ENCODE assay signal across 13 mouse cellular contexts in genomic region chr12:5239451-5240245, GRCm38 (mm10).
DNase-seq lines count a peak whose midpoint lies in the region; ATAC-seq lines count a peak whose summit lies in the region.
"Had no signal": no experiment of that assay in that cellular context is flagged by ENCODE, and none has a peak within 500 bp of the region (broad histone marks: within the 10 kb centered on the region; RNA-seq: fewer than 3 reads in every experiment).

No protein-coding gene starts in this region.

- no peak overlapping the region for H3K9ac ChIP-seq in embryonic facial prominence, embryonic 12.5 days
- no peak overlapping the region for H3K9ac ChIP-seq in hindbrain, embryonic 11.5 days (ENCODE audit: low read depth, low read length)
- no peak overlapping the region for H3K9ac ChIP-seq in kidney, embryonic 16.5 days (replicated peaks; ENCODE audit: low read length)
- H3K9ac ChIP-seq: limb, embryonic 15.5 days had no signal

- no peak overlapping the region for H3K4me3 ChIP-seq in embryonic facial prominence, embryonic 12.5 days
- H3K4me3 ChIP-seq in hindbrain, embryonic 11.5 days (ENCODE audit: low read depth, low read length): no peak overlapping the region
- no peak overlapping the region for H3K4me3 ChIP-seq in limb, embryonic 10.5 days
- H3K4me3 ChIP-seq in kidney, embryonic 16.5 days (ENCODE audit: low read length): no peak overlapping the region
- H3K4me3 ChIP-seq: limb, embryonic 15.5 days; myocyte had no signal

- peak; percentile 64 for DNase-seq in brain, adult 2 months (ENCODE audit: low read depth, low spot score)
- DNase-seq in hindbrain, embryonic 11.5 days (ENCODE audit: low spot score): no peak
- DNase-seq in limb, embryonic 10.5 days (ENCODE audit: low spot score): peak; percentile 49
- no peak for DNase-seq in adrenal gland, postnatal 36 days
- DNase-seq in kidney, postnatal 10 days: no peak
- DNase-seq: heart, postnatal 10 days; lung, postnatal 10 days had no signal

- no peaks in the 10 kb centered on the region for H3K27me3 ChIP-seq in embryonic facial prominence, embryonic 12.5 days
- no peaks in the 10 kb centered on the region for H3K27me3 ChIP-seq in hindbrain, embryonic 11.5 days (ENCODE audit: control insufficient read depth, insufficient read depth, low read length)
- H3K27me3 ChIP-seq in limb, embryonic 10.5 days (ENCODE audit: low read depth, poor library complexity, severe bottlenecking): no peaks in the 10 kb centered on the region
- no peaks in the 10 kb centered on the region for H3K27me3 ChIP-seq in kidney, embryonic 16.5 days (ENCODE audit: insufficient read depth, low read length)
- H3K27me3 ChIP-seq: CH12.LX; limb, embryonic 15.5 days had no signal

- H3K27ac ChIP-seq in embryonic facial prominence, embryonic 12.5 days: no peak overlapping the region
- no peak overlapping the region for H3K27ac ChIP-seq in hindbrain, embryonic 11.5 days (ENCODE audit: low read depth, low read length)
- H3K27ac ChIP-seq in limb, embryonic 10.5 days: peak overlapping the region; percentile 70
- H3K27ac ChIP-seq in kidney, embryonic 16.5 days (ENCODE audit: low read length): no peak overlapping the region
- H3K27ac ChIP-seq: kidney, postnatal 0 days; limb, embryonic 15.5 days had no signal

- WGBS in embryonic facial prominence, embryonic 12.5 days: 31% methylated on average over 17 of the region's 17 CpGs
- 64% methylated on average over 17 of the region's 17 CpGs for WGBS in hindbrain, embryonic 11.5 days
- 41% methylated on average over 17 of the region's 17 CpGs for WGBS in limb, embryonic 10.5 days
- WGBS in kidney, embryonic 16.5 days: 83% methylated on average over 17 of the region's 17 CpGs

- ATAC-seq in embryonic facial prominence, embryonic 12.5 days (ENCODE audit: insufficient number of reproducible peaks, insufficient read depth, low FRiP score, low TSS enrichment): 0 out of 2 replicates have a peak, but pooled peaks have one; percentile 57
- peak; percentile 64 for ATAC-seq in hindbrain, embryonic 11.5 days (ENCODE audit: low FRiP score)
- no peak for ATAC-seq in kidney, embryonic 16.5 days (ENCODE audit: low FRiP score, low TSS enrichment)

- no peaks in the 10 kb centered on the region for H3K36me3 ChIP-seq in embryonic facial prominence, embryonic 12.5 days
- no peaks in the 10 kb centered on the region for H3K36me3 ChIP-seq in hindbrain, embryonic 11.5 days (ENCODE audit: control insufficient read depth, insufficient read depth, low read length)
- H3K36me3 ChIP-seq in limb, embryonic 10.5 days: no peaks in the 10 kb centered on the region
- no peaks in the 10 kb centered on the region for H3K36me3 ChIP-seq in kidney, embryonic 16.5 days (ENCODE audit: insufficient read depth, low read length)
- H3K36me3 ChIP-seq: limb, embryonic 15.5 days had no signal

- H3K9me3 ChIP-seq in embryonic facial prominence, embryonic 12.5 days: no peaks in the 10 kb centered on the region
- no peaks in the 10 kb centered on the region for H3K9me3 ChIP-seq in hindbrain, embryonic 11.5 days (ENCODE audit: control insufficient read depth, low read length)
- H3K9me3 ChIP-seq in limb, embryonic 10.5 days (replicated peaks): no peaks in the 10 kb centered on the region
- no peaks in the 10 kb centered on the region for H3K9me3 ChIP-seq in kidney, embryonic 16.5 days (ENCODE audit: low read length)
- H3K9me3 ChIP-seq: limb, embryonic 15.5 days had no signal

- peaks cover 32% of the 10 kb centered on the region for H3K4me1 ChIP-seq in embryonic facial prominence, embryonic 12.5 days
- H3K4me1 ChIP-seq in hindbrain, embryonic 11.5 days (replicated peaks; ENCODE audit: control insufficient read depth, insufficient read depth, low read length): no peaks in the 10 kb centered on the region
- H3K4me1 ChIP-seq in limb, embryonic 10.5 days: peaks cover 51% of the 10 kb centered on the region
- 0 out of 2 replicates have a peak, but pooled peaks cover 3% of the 10 kb centered on the region for H3K4me1 ChIP-seq in kidney, embryonic 16.5 days (ENCODE audit: insufficient read depth, low read length)

- H3K4me2 ChIP-seq in embryonic facial prominence, embryonic 12.5 days (replicated peaks): no peak overlapping the region
- H3K4me2 ChIP-seq in hindbrain, embryonic 11.5 days (replicated peaks; ENCODE audit: low read depth, low read length): no peak overlapping the region
- no peak overlapping the region for H3K4me2 ChIP-seq in kidney, embryonic 16.5 days (replicated peaks; ENCODE audit: low read depth, low read length)
- H3K4me2 ChIP-seq: limb, embryonic 15.5 days had no signal

Comparison
In these comparisons a context has a peak if more than half of its experiments do, and no peak if none do; other contexts are left out.
1. DNase-seq: peak in brain, adult 2 months (single experiment) and limb, embryonic 10.5 days (single experiment); none in hindbrain, embryonic 11.5 days (single experiment), adrenal gland, postnatal 36 days (0 of 2) and kidney, postnatal 10 days (single experiment).